Mouse (Mus musculus): ENCODE measurements around the gene Dtx3. TPM values are rescaled to one million over a fixed set of nuclear protein-coding genes. Genes with fewer than 3 reads are reported as not detected.

The Dtx3 gene
- total RNA-seq, 1 experiment, result 29.5 TPM

DNA sequence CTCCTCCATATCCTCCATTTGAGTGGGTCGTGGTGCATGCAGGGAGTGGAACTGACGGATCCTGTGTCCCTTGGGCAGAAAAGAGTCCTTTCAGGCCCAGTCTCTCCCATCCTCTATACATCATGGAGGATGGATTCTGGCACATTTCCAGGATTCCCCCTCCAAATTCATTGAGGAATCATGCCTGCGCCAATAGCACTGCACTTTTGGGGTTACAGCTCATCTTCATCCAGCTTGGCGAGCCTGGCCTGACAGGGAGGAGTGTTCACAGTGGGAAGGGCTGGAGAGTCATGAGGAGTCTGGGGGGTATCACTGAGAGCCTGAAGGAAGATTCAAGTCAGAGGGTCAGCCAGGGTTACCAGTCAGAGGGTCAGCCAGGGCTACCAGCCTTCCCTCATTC is 12.9 kb downstream of the Dtx3 start:
- TF ChIP-seq ZC3H11A (IDR thresholded peaks at IDR 0.05; ENCODE audit: borderline replicate concordance, low read depth, low read length), result no peak
- no peak for TF ChIP-seq CHD2 (IDR thresholded peaks at IDR 0.05; ENCODE audit: low read depth, low read length)
- TF ChIP-seq HCFC1 (IDR thresholded peaks at IDR 0.05; ENCODE audit: borderline replicate concordance, insufficient read depth, low read length), result no peak
- TF ChIP-seq MAFK (IDR thresholded peaks at IDR 0.05; ENCODE audit: insufficient read depth, low read depth, low read length), result no peak
- TF ChIP-seq ZNF384 (IDR thresholded peaks at IDR 0.05; ENCODE audit: low read depth, low read length), result no peak
- H3K36me3 ChIP-seq (ENCODE audit: control insufficient read depth, insufficient read depth, low read length, poor library complexity, severe bottlenecking), result peaks cover 18% of the 10 kb centered on the region; the same call in 1 of the 2 replicates
- H3K4me3 ChIP-seq (ENCODE audit: insufficient read depth in 1 of 2, low read depth in 1 of 2, low read length in 2 of 2, poor library complexity in 1 of 2, severe bottlenecking in 1 of 2), result no peak overlapping the region
- in situ Hi-C loops (cut with MboI; ENCODE audit: low sequenced_read_pairs in 2 of 2, unreplicated experiment in 2 of 2), result no loop called here
- no peaks in the 10 kb centered on the region for H3K9me3 ChIP-seq (ENCODE audit: control insufficient read depth, insufficient read depth, low read depth, low read length)
- H3K4me1 ChIP-seq (ENCODE audit: control insufficient read depth in 2 of 2, insufficient read depth in 2 of 2, low read length in 2 of 2, poor library complexity in 1 of 2), result peaks cover 0 to 35% of the 10 kb centered on the region in 2 experiments; a peak in 3 of 4 replicates
- no peak overlapping the region for H3K27ac ChIP-seq (ENCODE audit: insufficient read depth, low read depth, low read length, poor library complexity, severe bottlenecking)
- H3K9ac ChIP-seq (ENCODE audit: insufficient read depth, low read depth, low read length, poor library complexity, severe bottlenecking), result no peak overlapping the region
- no peak for DNase-seq (ENCODE audit: low read depth, low spot score)

GRCm38 (mm10) chr10:127181566-127181965 is 14.0 kb downstream of the Dtx3 start:
- in situ Hi-C loops (cut with MboI; ENCODE audit: low sequenced_read_pairs in 2 of 2, unreplicated experiment in 2 of 2), result no loop called here
- no peak for DNase-seq (ENCODE audit: low read depth, low spot score)
- Histone ChIP-seq H3K4me3 (ENCODE audit: insufficient read depth in 1 of 2, low read depth in 1 of 2, low read length in 2 of 2, poor library complexity in 1 of 2, severe bottlenecking in 1 of 2) (no peak overlapping the region), H3K4me1 (ENCODE audit: control insufficient read depth in 2 of 2, insufficient read depth in 2 of 2, low read length in 2 of 2, poor library complexity in 1 of 2) (peaks cover under 1 to 36% of the 10 kb centered on the region in 2 experiments; a peak in 3 of 4 replicates), H3K36me3 (ENCODE audit: control insufficient read depth, insufficient read depth, low read length, poor library complexity, severe bottlenecking) (peaks cover 14% of the 10 kb centered on the region; the same call in 1 of the 2 replicates), H3K27ac (ENCODE audit: insufficient read depth, low read depth, low read length, poor library complexity, severe bottlenecking) (no peak overlapping the region), H3K9me3 (ENCODE audit: control insufficient read depth, insufficient read depth, low read depth, low read length) (no peaks in the 10 kb centered on the region), H3K9ac (ENCODE audit: insufficient read depth, low read depth, low read length, poor library complexity, severe bottlenecking) (no peak overlapping the region)
- TF ChIP-seq CHD2 (IDR thresholded peaks at IDR 0.05; ENCODE audit: low read depth, low read length) (no peak), MAFK (IDR thresholded peaks at IDR 0.05; ENCODE audit: insufficient read depth, low read depth, low read length) (no peak), ZC3H11A (IDR thresholded peaks at IDR 0.05; ENCODE audit: borderline replicate concordance, low read depth, low read length) (no peak), HCFC1 (IDR thresholded peaks at IDR 0.05; ENCODE audit: borderline replicate concordance, insufficient read depth, low read length) (no peak), ZNF384 (IDR thresholded peaks at IDR 0.05; ENCODE audit: low read depth, low read length) (no peak)

DNA sequence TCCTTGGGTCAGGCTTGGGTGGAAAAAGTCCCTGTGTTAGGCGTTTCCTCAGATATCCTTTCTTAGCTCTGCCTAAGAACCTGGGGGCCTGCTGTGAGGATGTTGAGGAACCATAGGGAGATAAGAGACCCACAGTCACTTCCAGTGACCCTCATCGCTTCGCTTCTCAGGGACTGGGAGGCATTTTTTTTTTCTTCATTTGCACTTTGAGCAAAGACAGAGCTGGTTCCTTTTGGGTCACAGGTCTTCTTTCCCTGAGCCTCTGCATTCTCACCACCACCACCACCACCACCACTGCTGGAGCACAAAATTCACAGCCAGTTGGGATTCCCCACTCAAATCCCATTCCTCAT is 14.9 kb downstream of the Dtx3 start:
- DNase-seq (ENCODE audit: low read depth, low spot score), result no peak
- Histone ChIP-seq H3K4me1 (ENCODE audit: control insufficient read depth in 2 of 2, insufficient read depth in 2 of 2, low read length in 2 of 2, poor library complexity in 1 of 2) (peaks cover 5 to 40% of the 10 kb centered on the region in 2 experiments), H3K9me3 (ENCODE audit: control insufficient read depth, insufficient read depth, low read depth, low read length) (no peaks in the 10 kb centered on the region), H3K27ac (ENCODE audit: insufficient read depth, low read depth, low read length, poor library complexity, severe bottlenecking) (no peak overlapping the region), H3K9ac (ENCODE audit: insufficient read depth, low read depth, low read length, poor library complexity, severe bottlenecking) (no peak overlapping the region), H3K36me3 (ENCODE audit: control insufficient read depth, insufficient read depth, low read length, poor library complexity, severe bottlenecking) (peaks cover 9% of the 10 kb centered on the region; the same call in 1 of the 2 replicates), H3K4me3 (ENCODE audit: insufficient read depth in 1 of 2, low read depth in 1 of 2, low read length in 2 of 2, poor library complexity in 1 of 2, severe bottlenecking in 1 of 2) (peak overlapping the region in 1 of 2 experiments; percentile 34; a peak in 2 of 4 replicates)
- no peak for TF ChIP-seq MAFK (IDR thresholded peaks at IDR 0.05; ENCODE audit: insufficient read depth, low read depth, low read length)
- TF ChIP-seq HCFC1 (IDR thresholded peaks at IDR 0.05; ENCODE audit: borderline replicate concordance, insufficient read depth, low read length), result no peak
- no peak for TF ChIP-seq ZC3H11A (IDR thresholded peaks at IDR 0.05; ENCODE audit: borderline replicate concordance, low read depth, low read length)
- no peak for TF ChIP-seq CHD2 (IDR thresholded peaks at IDR 0.05; ENCODE audit: low read depth, low read length)
- no peak for TF ChIP-seq ZNF384 (IDR thresholded peaks at IDR 0.05; ENCODE audit: low read depth, low read length)
- in situ Hi-C loops (cut with MboI; ENCODE audit: low sequenced_read_pairs in 2 of 2, unreplicated experiment in 2 of 2), result no loop called here

DNA sequence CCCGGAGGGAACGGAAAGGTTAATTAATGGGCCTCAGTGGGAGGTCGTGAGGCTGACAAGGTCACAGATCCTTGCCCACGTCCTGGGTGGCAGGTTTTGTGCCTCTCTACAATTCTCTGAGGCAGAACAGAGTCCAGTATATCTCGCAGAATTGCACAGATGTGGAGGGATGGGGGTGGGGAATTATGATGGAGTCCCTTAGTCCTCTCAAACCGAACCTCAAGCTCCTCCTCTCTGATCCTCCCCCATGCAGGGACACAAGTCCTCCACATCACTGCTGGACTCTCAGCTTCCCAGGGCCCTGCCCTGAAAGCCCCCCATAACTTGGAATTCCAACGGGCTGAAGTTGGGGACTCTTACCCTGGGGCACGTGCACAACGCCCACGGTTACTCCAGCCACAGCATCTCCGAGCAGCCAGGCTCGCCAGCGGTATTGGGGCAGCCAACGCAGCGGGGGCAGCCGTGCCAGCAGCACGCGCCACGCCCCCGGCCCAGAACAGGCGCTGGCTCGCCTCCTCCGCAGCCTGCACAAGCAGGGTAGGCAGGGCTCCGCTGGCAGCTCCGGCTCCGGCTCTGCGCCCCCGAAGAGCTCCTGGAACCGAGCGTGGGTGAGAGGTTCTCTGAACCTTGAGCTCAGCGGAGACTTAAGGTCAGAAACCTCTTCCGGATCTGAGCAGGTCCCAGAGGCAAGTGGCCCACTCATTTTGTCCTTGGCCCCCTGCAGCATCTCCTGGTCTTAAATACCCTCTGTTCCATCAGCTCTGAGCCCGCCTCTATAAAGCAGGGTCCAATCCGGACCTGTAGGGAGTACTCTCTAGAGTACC is 15.4 kb downstream of the Dtx3 start, which contains the start of gene Slc26a10:
Slc26a10 (minus strand) TSS at position 775 of the 824 bp plus-strand sequence.
- peaks cover 5 to 36% of the 10 kb centered on the region in 2 experiments for H3K4me1 ChIP-seq (ENCODE audit: control insufficient read depth in 2 of 2, insufficient read depth in 2 of 2, low read length in 2 of 2, poor library complexity in 1 of 2)
- H3K27ac ChIP-seq (ENCODE audit: insufficient read depth, low read depth, low read length, poor library complexity, severe bottlenecking), result no peak within 1 kb of the TSS
- H3K9ac ChIP-seq (ENCODE audit: insufficient read depth, low read depth, low read length, poor library complexity, severe bottlenecking), result peak within 1 kb of the TSS; percentile 23
- no peaks in the 10 kb centered on the region for H3K9me3 ChIP-seq (ENCODE audit: control insufficient read depth, insufficient read depth, low read depth, low read length)
- no peak for TF ChIP-seq MAFK (IDR thresholded peaks at IDR 0.05; ENCODE audit: insufficient read depth, low read depth, low read length)
- no peak for TF ChIP-seq ZNF384 (IDR thresholded peaks at IDR 0.05; ENCODE audit: low read depth, low read length)
- no peak for TF ChIP-seq CHD2 (IDR thresholded peaks at IDR 0.05; ENCODE audit: low read depth, low read length)
- no peak for TF ChIP-seq ZC3H11A (IDR thresholded peaks at IDR 0.05; ENCODE audit: borderline replicate concordance, low read depth, low read length)
- in situ Hi-C loops (cut with MboI; ENCODE audit: low sequenced_read_pairs in 2 of 2, unreplicated experiment in 2 of 2), result no loop called here
- peak within 1 kb of the TSS; percentile 34 to 46 for H3K4me3 ChIP-seq (ENCODE audit: insufficient read depth in 1 of 2, low read depth in 1 of 2, low read length in 2 of 2, poor library complexity in 1 of 2, severe bottlenecking in 1 of 2)
- peaks cover 5% of the 10 kb centered on the region; the same call in 1 of the 2 replicates for H3K36me3 ChIP-seq (ENCODE audit: control insufficient read depth, insufficient read depth, low read length, poor library complexity, severe bottlenecking)
- no peak for DNase-seq (ENCODE audit: low read depth, low spot score)

Data from ES-E14 (cell line).